Mouse (Mus musculus) embryonic fibroblast, embryonic 13.5 days (primary cell): ENCODE results near the gene Parp9. TPM values are rescaled to one million over a fixed set of nuclear protein-coding genes. Genes with fewer than 3 reads are reported as not detected.

Experiments
- H3K27ac ChIP-seq: 2 replicates; pipeline ENCODE4 v1.5.1; 2012; ENCODE audit warnings: low read length, control low read depth, inconsistent platforms; ENCODE audit not compliant: insufficient read depth
- H3K4me1 ChIP-seq: 2 replicates; pipeline ENCODE4 v1.6.1; 2011; ENCODE audit warnings: low read length; ENCODE audit not compliant: control insufficient read depth, insufficient read depth
- H3K4me3 ChIP-seq: 2 replicates; pipeline ENCODE4 v1.5.1; 2011; ENCODE audit warnings: mild to moderate bottlenecking, control low read depth, low read length; ENCODE audit not compliant: insufficient read depth
- CTCF ChIP-seq: IDR thresholded peaks from 2 replicates; pipeline ENCODE4 v1.5.1; 2011; ENCODE audit warnings: mild to moderate bottlenecking, control low read depth, low read length, moderate library complexity, borderline replicate concordance; ENCODE audit not compliant: insufficient read depth
- POLR2A ChIP-seq: IDR thresholded peaks from 2 replicates; pipeline ENCODE4 v1.6.1; 2011; ENCODE audit warnings: low read depth, mild to moderate bottlenecking, control low read depth, low read length, moderate library complexity
- polyA plus RNA-seq: library from polyadenylated mRNA; stranded (reverse); fragments of >200 nt; gene quantifications from 2 replicates; pipeline ENCODE4 v1.2.4, GENCODE M21; 2011; ENCODE audit warnings: low read depth; ENCODE audit not compliant: missing spikeins, insufficient read length

Parp9 gene
- polyA plus RNA-seq, 1 experiment: 26.5 TPM

- H3K4me3 ChIP-seq: no peak overlapping the region
- no peak overlapping the region for H3K27ac ChIP-seq
- no peak for TF ChIP-seq CTCF
- TF ChIP-seq POLR2A: no peak
- no peaks in the 10 kb centered on the region for H3K4me1 ChIP-seq
These were observed 32.3 kb upstream of the Parp9 start for GRCm38 (mm10) chr16:35905819-35906485.

- no peaks in the 10 kb centered on the region for H3K4me1 ChIP-seq
- no peak overlapping the region for H3K27ac ChIP-seq
- no peak overlapping the region for H3K4me3 ChIP-seq
- TF ChIP-seq CTCF: no peak
- TF ChIP-seq POLR2A: no peak
These were observed 31.4 kb upstream of the Parp9 start for GRCm38 (mm10) chr16:35906887-35907286.

GRCm38 (mm10) chr16:35907432-35908201 lies 30.7 kb upstream of the Parp9 start:
- no peak for TF ChIP-seq POLR2A
- no peak for TF ChIP-seq CTCF
- H3K4me3 ChIP-seq: no peak overlapping the region
- H3K4me1 ChIP-seq: no peaks in the 10 kb centered on the region
- H3K27ac ChIP-seq: no peak overlapping the region

GRCm38 (mm10) chr16:35911449-35911848 lies 26.8 kb upstream of the Parp9 start:
- Histone ChIP-seq H3K27ac (no peak overlapping the region), H3K4me1 (no peaks in the 10 kb centered on the region), H3K4me3 (no peak overlapping the region)
- no peak for TF ChIP-seq POLR2A
- TF ChIP-seq CTCF: no peak

- H3K27ac ChIP-seq: no peak overlapping the region
- no peak for TF ChIP-seq POLR2A
- no peak for TF ChIP-seq CTCF
- no peak overlapping the region for H3K4me3 ChIP-seq
- no peaks in the 10 kb centered on the region for H3K4me1 ChIP-seq
These were observed 24.7 kb upstream of the Parp9 start for GRCm38 (mm10) chr16:35913526-35913925.

GRCm38 (mm10) chr16:35914301-35914700 lies 24.0 kb upstream of the Parp9 start:
- H3K4me3 ChIP-seq: no peak overlapping the region
- no peaks in the 10 kb centered on the region for H3K4me1 ChIP-seq
- TF ChIP-seq CTCF (no peak), POLR2A (no peak)
- H3K27ac ChIP-seq: no peak overlapping the region

GRCm38 (mm10) chr16:35918721-35919543 lies 19.3 kb upstream of the Parp9 start:
- TF ChIP-seq CTCF (no peak), POLR2A (no peak)
- Histone ChIP-seq H3K4me1 (no peaks in the 10 kb centered on the region), H3K27ac (no peak overlapping the region), H3K4me3 (no peak overlapping the region)

GRCm38 (mm10) chr16:35921676-35922235 lies 16.5 kb upstream of the Parp9 start:
- H3K4me1 ChIP-seq: no peaks in the 10 kb centered on the region
- H3K4me3 ChIP-seq: no peak overlapping the region
- TF ChIP-seq CTCF: no peak
- TF ChIP-seq POLR2A: no peak
- no peak overlapping the region for H3K27ac ChIP-seq

- TF ChIP-seq POLR2A: no peak
- no peak for TF ChIP-seq CTCF
- H3K4me1 ChIP-seq: no peaks in the 10 kb centered on the region
- H3K4me3 ChIP-seq: no peak overlapping the region
- no peak overlapping the region for H3K27ac ChIP-seq
These were observed 15.9 kb upstream of the Parp9 start for GRCm38 (mm10) chr16:35922301-35922895.
